Comparison of ENCODE assay signal across 25 mouse cellular contexts in genomic region chr11:51426155-51426554, GRCm38 (mm10).
"Had no signal": no experiment of that assay in that cellular context is flagged by ENCODE, and none has a peak within 500 bp of the region (broad histone marks: within the 10 kb centered on the region; RNA-seq: fewer than 3 reads in every experiment).

No protein-coding gene starts in this region.

- DNase-seq: gastrocnemius, postnatal 14 days; gastrocnemius, postnatal 36 days; heart, adult 11 months; heart, adult 2 months; heart, postnatal 14 days; heart, postnatal 36 days; kidney, adult 11 months; kidney, adult 2 months; kidney, adult 9 months; kidney, postnatal 14 days; kidney, postnatal 36 days; layer of hippocampus, adult 9-11 months; layer of hippocampus, postnatal 36 days had no signal

- H3K4me1 ChIP-seq: heart, embryonic 15.5 days had no signal

- H3K4me2 ChIP-seq: heart, embryonic 11.5 days; heart, embryonic 13.5 days; heart, embryonic 15.5 days; hindbrain, embryonic 13.5 days; hindbrain, embryonic 15.5 days; kidney, embryonic 15.5 days; limb, embryonic 15.5 days; liver, embryonic 12.5 days had no signal

- H3K27me3 ChIP-seq: hindbrain, embryonic 13.5 days; hindbrain, embryonic 15.5 days; kidney, embryonic 15.5 days had no signal

- H3K27ac ChIP-seq: heart, adult 2 months; heart, embryonic 13.5 days; heart, embryonic 15.5 days; hindbrain, embryonic 13.5 days; hindbrain, embryonic 15.5 days; hindbrain, postnatal 0 days; kidney, embryonic 15.5 days; kidney, postnatal 0 days; limb, embryonic 15.5 days; liver, embryonic 12.5 days; liver, embryonic 14.5 days had no signal

- H3K9me3 ChIP-seq: heart, embryonic 13.5 days; heart, embryonic 15.5 days; hindbrain, embryonic 13.5 days; hindbrain, embryonic 15.5 days; kidney, embryonic 15.5 days; limb, embryonic 15.5 days; liver, embryonic 12.5 days had no signal

- ATAC-seq: hindbrain, postnatal 0 days; intestine, embryonic 16.5 days; liver, embryonic 12.5 days had no signal

- H3K4me3 ChIP-seq: heart, adult 2 months; heart, embryonic 13.5 days; heart, embryonic 15.5 days; hindbrain, embryonic 13.5 days; hindbrain, embryonic 15.5 days; kidney, embryonic 15.5 days; limb, embryonic 15.5 days; liver, embryonic 12.5 days had no signal

- H3K9ac ChIP-seq: heart, embryonic 13.5 days; heart, embryonic 15.5 days; hindbrain, embryonic 13.5 days; hindbrain, embryonic 15.5 days; kidney, embryonic 15.5 days; limb, embryonic 15.5 days; liver, embryonic 12.5 days; liver, embryonic 14.5 days had no signal

- H3K36me3 ChIP-seq: heart, embryonic 13.5 days; heart, embryonic 15.5 days; hindbrain, embryonic 13.5 days; hindbrain, embryonic 15.5 days; kidney, embryonic 15.5 days; limb, embryonic 15.5 days; liver, embryonic 12.5 days had no signal
